Mouse (Mus musculus) neutrophil, adult 5-6 weeks (primary cell): Measurements from ENCODE around the gene Cgn. TPM values are rescaled to one million over a fixed set of nuclear protein-coding genes. Genes with fewer than 3 reads are reported as not detected.

Experiments used
- ATAC-seq: fragments of 151-379, 151-347 bp; 2 replicates; pipeline ENCODE4 v1.8.0; 2017; ENCODE audit warnings: mild to moderate bottlenecking, moderate TSS enrichment; ENCODE audit not compliant: insufficient number of reproducible peaks, poor library complexity, low FRiP score, severe bottlenecking; ENCODE audit errors: extremely low read depth
- total RNA-seq: library from RNA; stranded (forward); fragments of 200-1000 nt; gene quantifications from 2 replicates; pipeline ENCODE4 v1.2.3, GENCODE M21; 2017

The Cgn gene
- not detected in 2 replicates for total RNA-seq

- peak; percentile 74 for ATAC-seq
Observed at GRCm38 (mm10) chr3:94786367-94786835, at the start of gene Cgn. Cgn (minus strand) TSS chr3:94786492.

GRCm38 (mm10) chr3:94835396-94835795, 49.1 kb upstream of the Cgn start:
- no peak for ATAC-seq

GRCm38 (mm10) chr3:94833358-94833757, 47.1 kb upstream of the Cgn start:
- no peak for ATAC-seq

GRCm38 (mm10) chr3:94832701-94833100, 46.4 kb upstream of the Cgn start:
- no peak for ATAC-seq

- no peak for ATAC-seq
Observed at GRCm38 (mm10) chr3:94832100-94832499, 45.8 kb upstream of the Cgn start.

- no peak for ATAC-seq
Observed at GRCm38 (mm10) chr3:94824110-94824509, 37.8 kb upstream of the Cgn start.

- ATAC-seq, result no peak
Observed at GRCm38 (mm10) chr3:94822082-94822481, 35.8 kb upstream of the Cgn start.

GRCm38 (mm10) chr3:94821008-94821638, 34.8 kb upstream of the Cgn start:
- ATAC-seq, result no peak

GRCm38 (mm10) chr3:94819452-94820425, 33.4 kb upstream of the Cgn start:
- no peak for ATAC-seq

GRCm38 (mm10) chr3:94817731-94818130, 31.4 kb upstream of the Cgn start:
- no peak for ATAC-seq

GRCm38 (mm10) chr3:94815603-94816002, 29.3 kb upstream of the Cgn start:
- ATAC-seq, result no peak

- ATAC-seq, result no peak
Observed at GRCm38 (mm10) chr3:94814663-94815062, 28.4 kb upstream of the Cgn start.

GRCm38 (mm10) chr3:94814063-94814462, 27.8 kb upstream of the Cgn start:
- ATAC-seq, result no peak

- no peak for ATAC-seq
Observed at GRCm38 (mm10) chr3:94813651-94814050, 27.4 kb upstream of the Cgn start.

- 0 out of 2 replicates have a peak, but pooled peaks have one; percentile 33 for ATAC-seq
Observed at GRCm38 (mm10) chr3:94811628-94812027, 25.3 kb upstream of the Cgn start.

- ATAC-seq, result no peak
Observed at GRCm38 (mm10) chr3:94808296-94808695, 22.0 kb upstream of the Cgn start.

- no peak for ATAC-seq
Observed at GRCm38 (mm10) chr3:94804976-94805375, 18.7 kb upstream of the Cgn start.

GRCm38 (mm10) chr3:94804146-94804545, 17.9 kb upstream of the Cgn start:
- no peak for ATAC-seq

GRCm38 (mm10) chr3:94796181-94796580, 9.9 kb upstream of the Cgn start:
- no peak for ATAC-seq

GRCm38 (mm10) chr3:94795596-94796140, 9.4 kb upstream of the Cgn start:
- ATAC-seq, result no peak
